Mouse (Mus musculus): Measurements from ENCODE around the gene Rims1. TPM values are rescaled to one million over a fixed set of nuclear protein-coding genes. Genes with fewer than 3 reads are reported as not detected.

Gene Rims1
- total RNA-seq, 2 experiments from 2014 or later: 158 to 169 TPM

DNA sequence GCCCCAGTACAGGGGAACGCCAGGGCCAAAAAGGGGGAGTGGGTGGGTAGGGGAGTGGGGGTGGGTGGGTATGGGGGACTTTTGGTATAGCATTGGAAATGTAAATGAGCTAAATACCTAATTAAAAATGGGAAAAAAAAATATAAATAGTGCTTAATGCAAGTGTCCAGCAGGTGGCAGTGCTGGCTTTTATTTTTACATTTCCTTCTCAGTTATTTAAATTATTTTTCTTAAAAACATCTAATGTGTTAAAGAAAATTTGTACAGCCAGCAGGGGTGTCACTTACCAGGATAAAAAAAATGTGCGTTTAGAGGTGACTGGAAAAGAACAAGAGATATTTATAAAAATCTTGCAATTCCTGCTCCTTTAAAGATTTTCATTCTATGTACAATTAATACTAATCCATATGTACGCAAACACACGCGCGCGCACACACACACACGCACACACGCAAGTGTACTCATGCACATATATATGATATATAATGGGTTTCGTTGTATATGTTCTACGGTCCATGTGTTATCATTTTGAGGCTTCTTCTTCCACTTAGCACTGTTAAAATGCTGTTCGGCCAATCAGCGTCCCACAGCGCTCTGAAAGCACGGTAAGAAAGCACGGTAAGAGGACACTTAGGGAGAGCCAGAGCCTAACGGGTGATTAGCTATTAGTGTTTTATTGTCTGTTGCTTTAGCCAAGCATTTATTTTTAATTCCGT is 201.3 kb downstream of the Rims1 start:
- intact Hi-C loops (cut with DNase I): loop anchor here (5.0 to 10.0 kb wide), 3 partner anchors 453 to 680 kb away; no protein-coding TSS in a partner anchor
- peak; percentile 13 for DNase-seq

DNA sequence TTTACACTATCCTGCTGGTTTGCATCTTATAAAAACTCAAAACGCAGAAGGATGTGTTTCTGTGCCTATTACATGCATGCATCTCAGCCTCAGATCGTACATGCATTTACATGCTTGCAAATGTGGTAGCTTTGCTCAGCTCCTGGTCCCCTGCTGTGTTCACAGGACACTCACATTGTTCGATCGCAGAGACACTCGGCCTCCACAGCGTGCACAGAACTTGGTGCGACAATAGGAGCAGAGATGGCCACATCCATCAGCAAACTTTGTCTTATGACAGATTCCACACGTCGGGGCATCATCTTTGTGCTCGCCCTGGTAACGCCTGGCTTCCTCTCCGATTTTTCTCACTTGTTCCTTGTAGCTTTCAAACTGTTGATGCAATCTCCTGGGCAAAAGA is 209.6 kb downstream of the Rims1 start:
- intact Hi-C loops (cut with DNase I): no loop called here
- no peak for DNase-seq

DNA sequence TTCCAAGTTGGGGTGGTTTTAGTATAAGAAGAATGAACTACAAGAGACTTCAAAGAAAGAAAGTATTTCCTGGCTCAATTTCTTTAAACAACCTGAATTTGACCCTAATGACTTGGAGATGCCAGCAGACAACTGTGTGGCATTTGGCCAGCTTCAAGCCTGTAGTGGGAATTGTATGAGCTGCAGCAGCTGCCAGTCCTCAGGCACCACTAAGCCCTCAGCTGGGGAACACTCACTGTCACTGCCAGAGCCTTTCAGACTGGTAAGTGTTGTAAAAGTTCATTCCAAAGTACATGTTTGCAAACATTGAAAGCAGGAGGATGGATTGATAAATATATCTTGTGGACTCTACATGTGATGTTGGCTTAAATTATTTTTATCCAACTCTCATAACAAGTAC is 211.0 kb downstream of the Rims1 start:
- intact Hi-C loops (cut with DNase I): no loop called here
- peak; percentile 11 for DNase-seq

DNA sequence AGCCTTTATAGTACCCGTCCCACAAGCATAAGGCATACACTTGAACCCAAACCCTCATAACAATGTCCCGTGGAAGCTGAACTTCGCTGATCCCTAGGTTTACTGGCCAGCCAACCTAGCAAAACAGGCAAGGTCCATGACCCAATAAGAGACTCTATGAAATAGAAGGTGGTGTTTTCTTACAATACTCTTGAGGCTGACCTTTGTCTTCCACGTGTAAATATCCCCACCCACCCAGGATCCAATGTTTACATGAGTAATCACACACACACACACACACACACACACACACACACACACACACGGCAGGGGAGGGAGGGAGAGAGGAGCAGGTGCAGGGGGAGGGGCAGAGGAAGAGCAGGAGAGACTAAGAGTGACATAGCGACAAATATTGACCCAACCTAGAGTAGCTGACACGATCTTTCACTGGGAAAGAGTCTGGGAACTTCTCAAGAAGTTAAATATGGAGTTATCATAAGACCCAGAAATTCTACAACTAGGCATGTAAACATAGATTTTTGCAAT is 217.9 kb downstream of the Rims1 start:
- no peak for DNase-seq
- intact Hi-C loops (cut with DNase I): no loop called here

DNA sequence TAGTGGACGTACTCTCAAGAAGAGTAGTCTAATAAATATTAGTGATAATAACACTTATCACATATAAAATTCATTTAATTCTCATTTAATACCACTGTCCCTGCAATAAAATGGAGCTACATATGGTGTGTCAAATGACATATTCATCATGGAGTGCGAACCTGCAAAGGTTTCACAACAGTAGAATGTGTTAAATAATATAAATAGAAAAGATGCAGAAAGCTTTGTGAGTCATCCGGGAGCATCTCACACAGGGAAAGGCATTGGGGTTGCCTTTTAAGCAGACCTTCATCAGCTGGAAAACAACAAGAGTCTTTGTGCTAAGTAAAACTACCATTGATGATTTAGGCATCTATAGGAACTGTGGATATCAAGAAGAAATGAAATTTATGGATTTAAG is 220.2 kb downstream of the Rims1 start:
- no peak for DNase-seq
- intact Hi-C loops (cut with DNase I): no loop called here

DNA sequence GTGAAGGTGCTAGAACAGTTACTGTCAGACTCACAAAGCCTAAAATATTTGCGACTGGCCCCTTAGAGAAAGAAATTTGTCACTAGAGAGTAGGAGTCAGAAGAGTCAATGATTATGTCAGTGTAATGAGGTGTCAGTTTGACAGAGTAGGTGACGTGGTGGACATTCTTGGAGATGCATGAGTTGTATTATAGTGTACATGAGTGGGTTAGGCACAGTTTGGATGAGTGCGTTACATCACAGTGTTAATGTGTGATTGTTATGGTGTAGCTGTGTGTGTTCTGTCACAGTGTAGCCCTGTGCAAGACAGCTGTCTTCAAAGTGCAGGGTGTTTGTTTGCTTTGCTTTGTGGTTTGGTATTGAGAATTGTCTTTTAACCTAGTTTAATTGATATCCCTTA is 226.3 kb downstream of the Rims1 start:
- no peak for DNase-seq
- intact Hi-C loops (cut with DNase I): no loop called here

DNA sequence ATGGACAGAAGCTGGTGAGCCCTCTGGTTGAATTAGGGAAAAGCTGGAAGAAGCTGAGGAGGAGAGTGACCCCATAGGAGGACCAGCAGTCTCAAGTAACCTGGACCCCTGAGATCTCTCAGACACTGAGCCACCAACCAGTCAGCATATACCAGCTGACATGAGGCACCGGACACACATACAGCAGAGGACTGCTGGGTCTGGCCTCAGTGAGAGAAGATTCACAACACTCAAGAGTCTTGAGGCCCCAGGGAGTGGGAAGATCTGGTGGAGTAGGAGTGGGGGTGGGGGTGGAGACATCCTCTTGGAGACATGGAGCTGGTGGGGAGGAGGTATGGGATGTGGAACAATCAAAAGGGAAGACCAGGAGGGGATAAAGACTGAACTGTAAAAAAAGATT is 233.1 kb downstream of the Rims1 start:
- no peak for DNase-seq
- intact Hi-C loops (cut with DNase I): no loop called here

DNA sequence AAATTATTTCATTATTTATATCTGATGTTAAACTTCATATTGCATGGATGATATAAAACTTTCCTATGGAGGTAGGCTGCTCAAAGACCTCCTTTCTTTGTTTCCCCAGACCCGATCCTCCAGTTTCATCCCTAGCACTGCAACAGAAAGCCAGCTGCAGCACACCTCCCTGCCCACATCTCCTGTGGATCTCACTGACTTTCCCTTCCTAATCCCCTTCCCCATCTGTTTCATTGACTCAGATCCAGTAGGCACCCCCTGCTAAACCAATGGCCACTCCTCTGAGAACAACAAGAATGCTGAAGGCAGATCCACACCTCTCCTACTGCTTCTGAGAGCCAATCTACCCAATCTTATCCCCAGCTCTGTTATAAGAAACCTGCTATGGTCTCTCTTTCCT is 259.5 kb downstream of the Rims1 start:
- intact Hi-C loops (cut with DNase I): no loop called here
- peak; percentile 49 for DNase-seq

DNA sequence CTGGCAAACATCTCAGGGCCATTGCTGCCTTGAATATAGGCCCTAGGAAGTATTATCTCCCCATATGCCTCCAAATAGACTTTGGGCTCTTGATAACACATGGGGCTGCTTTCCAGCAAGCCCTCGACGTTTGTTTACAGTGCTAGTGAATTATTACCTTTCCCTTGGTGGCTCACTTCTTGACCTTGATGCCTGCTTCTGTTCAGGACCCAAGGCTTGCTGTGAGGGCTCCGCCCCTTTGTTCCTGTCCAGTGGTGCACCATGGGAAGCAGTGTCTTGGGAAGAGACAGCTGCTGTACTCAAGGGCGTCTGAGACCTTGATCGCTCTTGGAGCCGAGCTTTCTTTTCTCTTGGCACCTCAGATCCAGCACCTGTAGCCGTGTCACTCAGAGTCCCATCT is 267.7 kb downstream of the Rims1 start:
- intact Hi-C loops (cut with DNase I): no loop called here
- no peak for DNase-seq

DNA sequence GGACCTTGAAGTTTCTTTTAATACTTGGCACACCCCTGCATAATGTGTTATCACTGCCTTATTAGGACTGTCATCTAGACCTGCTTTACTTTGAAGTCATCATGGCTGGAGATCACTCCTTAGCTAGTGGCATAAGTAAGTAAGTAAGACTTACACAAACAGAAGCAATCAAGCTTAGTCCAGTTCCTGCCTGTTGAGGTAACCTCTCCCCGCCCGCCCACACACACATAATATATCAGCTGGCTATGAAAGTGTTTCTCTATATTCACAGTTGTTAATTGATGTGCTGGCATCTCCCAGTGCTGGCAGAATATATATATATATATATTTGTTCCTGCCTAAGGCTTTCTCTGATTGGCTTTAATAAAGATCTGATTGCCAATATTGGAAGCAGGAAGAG is 269.0 kb downstream of the Rims1 start:
- intact Hi-C loops (cut with DNase I): no loop called here
- DNase-seq: no peak

DNA sequence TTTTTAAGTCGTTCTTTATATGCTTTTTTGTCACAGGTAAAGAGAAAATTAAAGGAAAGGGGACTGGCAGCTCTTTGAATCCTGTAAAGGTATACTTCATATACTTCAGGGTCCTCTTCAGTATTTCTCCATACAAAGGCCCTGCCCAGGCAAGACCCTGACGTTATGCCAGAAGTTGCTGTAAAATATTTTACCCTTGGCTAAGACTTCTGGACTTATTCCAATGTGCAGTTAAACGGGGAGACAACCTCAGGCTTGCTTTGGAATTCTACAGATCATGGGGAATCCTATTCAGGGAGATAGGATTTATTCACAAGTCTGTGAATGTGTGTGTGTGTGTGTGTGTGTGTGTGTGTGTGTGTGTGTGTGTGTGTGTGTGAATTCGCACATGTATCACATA is 270.7 kb downstream of the Rims1 start:
- intact Hi-C loops (cut with DNase I): no loop called here
- no peak for DNase-seq

DNA sequence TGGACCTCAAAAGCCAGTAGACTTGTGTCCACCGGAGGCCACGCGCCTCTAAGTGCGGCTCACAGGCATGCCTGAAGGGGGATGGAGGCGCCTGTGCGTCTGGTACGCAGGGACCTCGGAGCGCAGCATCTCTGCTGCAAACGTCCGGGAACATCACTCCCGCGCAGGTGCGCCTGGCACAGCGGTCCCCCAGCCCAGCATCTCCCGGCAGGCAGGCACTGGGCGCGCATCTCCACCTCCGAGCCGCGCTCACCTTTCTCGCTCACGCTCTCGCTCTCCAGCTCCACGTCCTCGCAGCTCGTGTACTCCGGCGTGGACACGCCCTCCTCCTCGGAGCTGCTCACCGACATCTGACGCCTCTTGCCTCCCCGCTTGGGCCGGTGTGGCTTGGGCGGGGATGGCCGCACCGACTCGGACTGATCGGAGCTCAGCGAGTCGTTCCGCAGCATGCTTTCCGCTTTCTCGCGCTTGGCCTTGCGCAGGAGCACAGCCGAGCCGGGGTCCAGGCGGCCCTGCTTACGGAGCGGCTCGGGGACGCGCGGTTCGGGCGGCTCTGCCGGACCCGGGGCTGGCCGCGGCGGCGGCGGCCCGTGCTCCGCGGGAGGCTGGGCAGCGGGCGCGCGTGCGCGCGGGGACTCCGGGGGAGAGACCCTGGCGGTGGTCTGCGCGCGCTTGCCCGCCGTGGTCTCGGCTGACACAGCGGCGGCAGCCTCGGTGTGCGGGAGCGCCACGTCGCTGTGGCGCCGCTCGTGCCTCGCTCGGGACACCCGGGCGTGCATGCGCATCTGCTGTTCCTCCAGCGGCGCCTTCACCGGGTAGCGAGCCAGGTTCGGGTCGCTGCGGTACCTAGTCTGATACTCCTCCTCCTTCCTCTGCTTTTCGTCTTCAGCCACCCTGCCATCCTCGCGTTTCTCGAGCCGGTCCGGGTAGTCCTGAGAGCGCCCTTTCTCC is 272.4 kb downstream of the Rims1 start:
- DNase-seq: peak; percentile 48
- intact Hi-C loops (cut with DNase I): no loop called here

DNA sequence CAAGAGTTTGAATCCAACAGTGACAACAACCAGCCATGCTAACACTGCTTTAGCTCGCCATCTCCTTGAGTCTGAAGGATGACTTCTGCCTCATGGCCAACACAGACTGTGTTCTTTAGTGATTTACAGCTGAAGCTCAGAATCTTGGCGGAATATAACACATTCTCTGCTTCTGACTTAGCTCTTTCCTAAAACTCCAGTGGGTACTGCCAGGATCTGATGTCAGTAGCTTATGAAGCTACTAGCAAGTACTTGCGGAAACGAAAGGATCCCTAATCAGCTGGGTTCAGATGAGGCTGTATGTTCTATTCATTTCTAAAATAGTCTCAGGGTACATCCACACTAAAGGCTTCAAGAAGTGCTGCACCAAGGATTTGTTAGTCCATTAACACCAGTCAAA is 290.7 kb downstream of the Rims1 start:
- DNase-seq: no peak
- intact Hi-C loops (cut with DNase I): no loop called here

DNA sequence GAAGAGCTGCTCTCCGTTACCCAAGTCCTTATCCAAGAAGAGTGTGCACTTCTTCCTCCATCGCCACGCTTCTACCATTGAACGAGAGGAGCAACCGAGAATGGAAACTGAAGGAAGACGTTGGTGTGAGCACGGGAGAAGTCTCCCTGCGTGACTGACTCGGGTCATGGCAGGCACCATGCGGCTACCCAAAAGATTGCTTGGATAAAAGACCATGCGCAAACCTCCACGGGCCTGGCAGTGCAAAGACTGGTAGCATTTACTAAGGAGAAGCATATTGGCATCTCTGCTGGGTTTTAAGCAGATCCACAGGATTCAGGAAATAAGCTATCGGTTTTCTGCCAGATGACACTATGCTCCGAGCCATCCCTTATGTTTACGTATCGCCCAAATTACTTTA is 293.4 kb downstream of the Rims1 start:
- peak; percentile 3 for DNase-seq
- intact Hi-C loops (cut with DNase I): no loop called here

DNA sequence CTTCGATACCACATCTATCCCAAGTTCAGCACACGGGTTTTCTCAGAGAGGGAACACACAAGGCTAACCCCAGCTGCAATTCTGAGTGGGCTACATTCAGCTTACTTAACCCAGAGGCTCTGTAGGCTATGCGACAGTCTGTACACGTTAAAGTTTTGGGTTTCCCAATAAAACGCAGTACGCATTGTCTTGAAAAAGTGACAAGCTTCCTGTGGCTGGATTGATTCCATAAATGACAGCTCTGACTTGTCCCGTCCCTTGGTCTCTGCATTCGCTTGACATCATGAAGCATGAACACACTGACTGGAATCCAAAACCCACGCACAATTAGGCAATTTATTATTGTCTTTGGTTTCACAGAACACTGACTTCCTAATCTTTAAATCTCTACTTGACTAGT is 294.2 kb downstream of the Rims1 start:
- no peak for DNase-seq
- intact Hi-C loops (cut with DNase I): no loop called here

DNA sequence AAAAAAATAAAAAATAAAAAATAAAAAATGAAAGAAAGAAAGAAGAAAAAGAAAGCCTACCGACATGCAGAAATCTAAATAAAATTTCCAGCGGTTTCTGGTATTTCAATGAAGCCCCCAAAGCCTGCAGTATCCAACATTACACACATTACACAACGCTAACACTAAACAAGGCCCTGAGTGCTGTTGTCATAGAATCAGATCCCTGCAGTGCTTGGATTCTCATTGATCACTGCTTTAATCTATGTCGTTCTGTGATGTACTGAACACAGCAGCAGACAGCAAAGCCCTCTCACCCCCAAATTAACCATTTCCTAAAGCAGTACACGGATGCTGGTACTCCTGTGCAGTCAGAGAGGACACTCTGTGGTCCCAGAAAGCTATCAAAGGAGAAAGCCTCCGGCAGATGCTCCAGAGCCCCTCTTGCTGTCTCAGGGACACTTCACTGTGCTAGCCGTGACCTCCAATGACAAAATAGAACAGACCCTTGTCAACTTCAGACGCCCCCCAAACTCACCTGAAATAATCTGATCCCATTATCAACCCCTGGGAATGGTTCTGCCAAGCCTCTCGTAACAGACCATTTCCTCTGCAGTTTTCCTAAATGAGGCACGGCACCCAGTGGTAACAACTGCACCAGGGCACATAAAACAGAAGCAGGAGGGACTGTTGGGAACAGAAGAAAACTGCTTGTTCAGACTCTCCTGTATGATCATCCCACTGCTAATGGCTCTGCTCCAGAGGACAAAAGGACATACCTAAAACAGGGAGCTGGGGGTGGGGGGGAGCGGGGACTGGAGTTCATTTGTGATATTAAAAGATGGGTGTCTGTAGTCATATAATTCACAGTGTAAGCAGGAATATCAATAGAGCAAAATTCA is 296.8 kb downstream of the Rims1 start:
- intact Hi-C loops (cut with DNase I): no loop called here
- DNase-seq: no peak

DNA sequence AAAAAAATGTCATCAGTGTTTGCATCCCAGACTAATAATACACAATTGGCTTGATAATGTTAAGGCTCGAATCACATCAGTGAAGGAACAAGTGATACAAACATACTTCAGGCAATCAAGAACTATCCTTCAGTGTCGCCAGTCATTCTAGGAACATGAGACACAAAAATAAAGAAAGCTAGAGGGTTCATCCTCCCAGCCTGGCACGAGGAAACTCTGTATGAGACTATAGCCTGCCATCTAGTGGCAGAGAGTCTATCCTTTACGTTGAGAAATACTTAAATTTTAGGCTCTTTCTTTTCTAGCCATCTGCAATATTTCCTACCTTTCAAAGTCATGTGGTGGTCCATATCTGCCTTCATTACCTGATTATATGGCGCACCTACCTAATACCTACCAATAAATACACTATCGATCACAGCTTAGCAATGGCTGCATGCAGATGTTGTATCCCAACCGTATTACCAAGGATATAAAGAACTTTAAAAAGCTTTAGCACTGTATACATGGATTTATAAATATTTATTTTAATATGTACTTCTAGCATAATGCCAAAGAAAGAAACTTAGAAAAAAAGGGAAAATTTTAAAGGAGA is 318.4 kb downstream of the Rims1 start:
- intact Hi-C loops (cut with DNase I): no loop called here
- no peak for DNase-seq

DNA sequence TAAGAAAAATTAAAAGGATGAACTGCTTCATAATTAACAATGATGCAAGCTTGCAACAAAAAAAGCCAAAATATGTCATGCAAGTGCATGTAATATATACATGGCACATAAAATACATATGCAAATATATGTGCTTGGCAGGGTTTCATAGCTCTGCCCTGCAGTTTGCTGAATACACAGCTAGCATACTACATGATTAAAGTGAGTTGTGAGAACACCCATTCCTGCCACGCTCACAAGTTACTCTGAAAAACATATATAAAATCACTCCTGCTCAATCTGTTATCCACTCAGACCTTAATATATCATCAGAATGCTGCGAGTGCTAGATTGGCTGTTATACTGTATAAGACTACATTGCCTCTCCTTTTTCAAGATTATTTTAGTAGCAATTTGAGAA is 329.6 kb downstream of the Rims1 start:
- intact Hi-C loops (cut with DNase I): no loop called here
- DNase-seq: no peak

DNA sequence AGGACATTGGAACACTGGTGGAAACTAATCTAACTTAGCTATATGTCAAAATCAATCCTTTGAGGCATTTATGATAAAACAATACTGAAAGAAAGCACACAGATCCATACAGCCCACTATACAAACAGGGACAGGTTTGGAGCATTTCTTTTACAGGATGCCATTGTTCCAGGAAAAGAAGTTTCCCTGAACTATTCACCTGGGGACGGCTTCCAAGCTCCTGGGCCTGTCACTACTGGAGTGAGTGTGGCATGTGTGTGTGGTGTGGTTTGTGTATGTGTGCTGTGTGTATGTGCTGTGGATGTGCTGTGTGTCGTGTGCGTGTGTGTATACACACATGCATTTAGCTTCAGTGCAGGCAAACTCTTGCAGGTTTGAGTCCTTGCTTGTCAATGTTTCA is 338.8 kb downstream of the Rims1 start:
- intact Hi-C loops (cut with DNase I): no loop called here
- DNase-seq: no peak

DNA sequence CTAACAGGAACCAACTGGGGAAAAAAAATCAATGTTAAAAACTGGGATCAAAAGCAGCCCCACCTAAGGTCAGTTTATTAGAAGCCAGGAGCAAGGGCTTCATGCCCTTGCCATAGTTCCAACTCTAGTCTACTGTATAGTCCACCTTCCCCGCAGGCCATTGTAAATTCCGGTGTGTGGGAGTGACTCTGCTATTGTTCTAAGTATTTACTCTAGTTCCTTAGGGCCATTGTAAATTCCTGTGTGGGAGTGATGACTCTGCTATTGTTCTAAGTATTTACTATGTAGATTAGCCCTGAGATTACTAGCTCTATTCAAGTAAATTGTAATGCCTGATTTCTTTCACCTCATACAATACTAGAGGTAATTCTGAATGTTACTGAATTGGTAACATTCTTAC is 339.2 kb downstream of the Rims1 start:
- intact Hi-C loops (cut with DNase I): no loop called here
- no peak for DNase-seq

DNA sequence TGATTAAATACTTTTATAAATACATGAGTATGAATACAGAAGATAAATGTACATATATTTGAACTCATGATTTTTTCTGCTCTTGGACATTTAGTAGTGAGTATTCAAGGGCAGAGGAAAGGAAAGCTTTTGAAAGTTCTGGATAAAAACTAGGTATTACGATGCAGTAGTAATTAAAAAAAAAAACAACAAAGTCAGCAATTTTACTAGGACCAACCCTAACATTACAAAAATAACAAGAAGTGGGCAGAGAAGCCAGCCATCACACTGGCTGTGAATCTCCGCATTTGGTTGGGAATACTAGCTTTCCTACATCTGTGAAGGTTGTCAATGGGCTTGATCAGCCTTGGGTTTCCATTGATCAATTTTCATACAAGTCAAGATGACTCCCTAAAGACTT is 381.8 kb downstream of the Rims1 start:
- intact Hi-C loops (cut with DNase I): no loop called here
- DNase-seq: no peak
